Mouse (Mus musculus) heart, adult 2 months (tissue): ENCODE measurements at regions not wholly inside any gene's neighbourhood (a gene's known extent, or its start where the extent isn't known, plus 50 kb on each side); places are given as distances from the start of the nearest gene placed in this dataset.

Experiments
- CTCF ChIP-seq: fragments of 200-600 bp; IDR thresholded peaks from 2 replicates; pipeline ENCODE4 v1.8.1; 2022; ENCODE audit warnings: antibody characterized with exemption, mild to moderate bottlenecking, moderate library complexity
- EP300 ChIP-seq: fragments of 200-500 bp; IDR thresholded peaks from 2 replicates; pipeline ENCODE4 v1.6.1; 2011; ENCODE audit warnings: low read depth, low read length, control low read depth; ENCODE audit not compliant: insufficient read depth
- POLR2A ChIP-seq: fragments of 200-500 bp; IDR thresholded peaks from 2 replicates; pipeline ENCODE4 v1.6.1; 2011; ENCODE audit warnings: mild to moderate bottlenecking, low read depth, low read length, control low read depth; ENCODE audit not compliant: insufficient read depth

DNA sequence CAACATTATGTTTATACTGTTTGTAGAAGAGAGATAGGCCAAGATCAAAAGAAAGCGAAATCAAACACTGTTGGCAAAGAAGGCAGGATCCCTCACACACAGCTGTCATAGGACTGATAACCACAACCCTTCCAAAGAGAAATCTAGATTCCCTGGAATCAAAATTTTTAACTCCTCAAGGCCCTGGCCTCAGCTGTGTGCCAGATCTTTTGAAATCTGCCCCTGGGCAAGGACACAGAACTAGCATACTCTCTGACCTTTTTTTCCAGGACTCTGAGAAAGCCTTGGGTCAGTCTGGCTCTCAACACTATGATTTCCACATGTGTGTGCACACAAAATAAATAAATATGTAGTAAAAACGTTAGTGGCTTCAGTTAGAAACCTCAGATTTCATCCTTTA is 271.6 kb upstream of the Gcfc2 start:
- TF ChIP-seq CTCF (no peak), POLR2A (no peak), EP300 (no peak)
